Mouse (Mus musculus): ENCODE data around the gene Gpr152. TPM values are rescaled to one million over a fixed set of nuclear protein-coding genes. Genes with fewer than 3 reads are reported as not detected.

Gpr152 gene
- total and polyA plus RNA-seq, 3 experiments, result 0.03 TPM; not detected in 2

DNA sequence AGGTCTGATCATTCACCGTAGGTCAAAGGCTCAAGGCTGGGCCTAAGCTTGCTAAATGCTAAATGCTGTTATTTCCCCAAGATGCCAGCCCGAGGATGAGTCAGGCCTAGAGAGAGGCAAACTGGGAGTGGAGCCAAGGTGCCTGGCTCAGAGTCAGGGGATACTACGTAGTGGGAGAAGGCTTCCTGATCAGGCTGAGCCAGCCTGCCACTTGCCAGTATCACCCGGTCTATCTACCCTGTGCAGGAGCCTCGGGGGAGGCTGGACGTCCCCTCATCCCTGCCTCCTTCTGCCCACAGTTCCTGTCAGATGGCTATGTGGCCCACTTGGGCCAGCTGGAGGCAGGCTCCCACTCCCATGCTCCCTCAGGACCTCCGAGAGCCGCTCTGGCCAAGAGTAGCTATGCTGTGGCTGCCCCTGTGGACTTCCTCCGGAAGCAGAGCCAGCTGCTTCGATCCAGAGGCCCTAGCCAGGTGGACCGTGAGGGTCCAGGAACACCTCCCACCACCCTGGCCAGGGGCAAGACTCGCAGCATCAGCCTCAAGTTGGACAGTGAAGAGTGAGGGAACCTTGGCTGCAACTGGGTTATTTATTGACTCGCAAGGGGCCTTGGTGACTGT lies 26.3 kb upstream of the Gpr152 start (continued):
- no peak for TF ChIP-seq NRF1 (IDR thresholded peaks at IDR 0.05; ENCODE audit: insufficient read depth, low read depth, low read length, poor library complexity, severe bottlenecking)
- TF ChIP-seq TAL1 (IDR thresholded peaks at IDR 0.05; ENCODE audit: low read length), result peak; percentile 99
- TF ChIP-seq ETS1 (IDR thresholded peaks at IDR 0.05; ENCODE audit: low read depth, low read length), result peak; percentile 92
- TF ChIP-seq MAFK (IDR thresholded peaks at IDR 0.05; ENCODE audit: borderline replicate concordance, low read depth, low read length), result peak; percentile 34; the same call in 1 of the 2 replicates

DNA sequence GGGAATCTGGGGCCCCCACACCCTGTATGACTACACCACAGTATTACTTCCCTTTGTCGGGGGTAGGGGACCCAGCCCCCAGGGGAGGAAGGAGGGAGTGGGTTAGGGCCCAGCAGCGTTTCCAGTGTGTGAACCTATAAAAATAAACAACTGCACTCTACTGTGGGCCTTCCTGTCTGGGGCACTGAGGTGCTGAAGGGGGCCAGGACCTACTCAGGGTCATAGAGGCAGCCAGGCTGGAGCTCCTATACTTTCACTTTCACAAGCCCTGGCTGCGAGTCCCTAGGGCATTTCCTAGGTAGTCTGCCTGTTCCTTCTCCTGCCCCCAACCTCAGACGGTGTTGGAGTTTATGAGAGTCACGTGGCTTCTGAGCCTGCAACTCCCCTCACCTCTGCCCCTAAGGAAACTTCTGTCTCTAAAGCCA lies 25.8 kb upstream of the Gpr152 start:
- Histone ChIP-seq H3K27ac (ENCODE audit: control insufficient read depth, low read depth, low read length) (peak overlapping the region; percentile 88), H3K79me2 (ENCODE audit: control insufficient read depth, insufficient read depth, low read length, poor library complexity) (peaks cover 2% of the 10 kb centered on the region; the same call in 1 of the 2 replicates), H3K4me1 (ENCODE audit: control insufficient read depth in 1 of 2, insufficient read depth in 2 of 2, low read length in 2 of 2) (peaks cover 13 to 20% of the 10 kb centered on the region in 2 experiments), H3K36me3 (ENCODE audit: control insufficient read depth in 1 of 2, insufficient read depth in 2 of 2, low read length in 2 of 2) (peaks cover 2 to 16% of the 10 kb centered on the region in 2 experiments; a peak in 3 of 4 replicates), H3K9ac (ENCODE audit: control insufficient read depth, low read depth, low read length, poor library complexity, severe bottlenecking) (peak overlapping the region; percentile 66), H3K9me3 (replicated peaks; ENCODE audit: insufficient read depth, low read length) (no peaks in the 10 kb centered on the region), H3K4me3 (ENCODE audit: control insufficient read depth in 1 of 2, insufficient read depth in 1 of 2, low read depth in 2 of 2, low read length in 2 of 2) (peak overlapping the region; percentile 34 to 54), H3K27me3 (ENCODE audit: control insufficient read depth in 1 of 2, insufficient read depth in 2 of 2, low read length in 2 of 2) (no peaks in the 10 kb centered on the region)
- TF ChIP-seq POLR2A (IDR thresholded peaks at IDR 0.05; ENCODE audit: control insufficient read depth in 1 of 2, insufficient read depth in 1 of 2, low read depth in 1 of 2, low read length in 2 of 2, poor library complexity in 1 of 2) (0 out of 4 replicates have a peak, but pooled peaks of 1 of the 2 experiments have one; percentile 11), ZNF384 (IDR thresholded peaks at IDR 0.05; ENCODE audit: low read depth, low read length) (no peak), MAZ (IDR thresholded peaks at IDR 0.05; ENCODE audit: low read depth, low read length) (no peak), HCFC1 (IDR thresholded peaks at IDR 0.05; ENCODE audit: low read depth, low read length) (0 out of 2 replicates have a peak, but pooled peaks have one; percentile 9), CTCF (IDR thresholded peaks at IDR 0.05 in 2 of 3, conservative IDR thresholded peaks at IDR 0.05 in 1 of 3; ENCODE audit: control insufficient read depth in 1 of 3, insufficient read depth in 1 of 3, low read depth in 2 of 3, low read length in 3 of 3, poor library complexity in 1 of 3, severe bottlenecking in 1 of 3) (no peak), MXI1 (IDR thresholded peaks at IDR 0.05; ENCODE audit: low read depth, low read length) (peak; percentile 61; the same call in 1 of the 2 replicates), SIN3A (IDR thresholded peaks at IDR 0.05; ENCODE audit: low read length) (no peak), E2F4 (IDR thresholded peaks at IDR 0.05; ENCODE audit: borderline replicate concordance, low read depth, low read length) (no peak), USF1 (IDR thresholded peaks at IDR 0.05; ENCODE audit: low read depth, low read length) (peak; percentile 82), NELFE (IDR thresholded peaks at IDR 0.05; ENCODE audit: low read depth, low read length) (no peak; the same call in 1 of the 2 replicates), NRF1 (IDR thresholded peaks at IDR 0.05; ENCODE audit: insufficient read depth, low read depth, low read length, poor library complexity, severe bottlenecking) (no peak), MAFK (IDR thresholded peaks at IDR 0.05; ENCODE audit: borderline replicate concordance, low read depth, low read length) (no peak), MAX (IDR thresholded peaks at IDR 0.05; ENCODE audit: low read length) (0 out of 2 replicates have a peak, but pooled peaks have one; percentile 20), BHLHE40 (IDR thresholded peaks at IDR 0.05; ENCODE audit: borderline replicate concordance, low read depth, low read length) (no peak), MYC (IDR thresholded peaks at IDR 0.05; ENCODE audit: low read depth, low read length) (no peak), USF2 (IDR thresholded peaks at IDR 0.05; ENCODE audit: borderline replicate concordance in 1 of 2, insufficient read depth in 1 of 2, low read depth in 1 of 2, low read length in 2 of 2) (0 out of 4 replicates have a peak, but pooled peaks of 1 of the 2 experiments have one; percentile 21), GABPA (IDR thresholded peaks at IDR 0.05; ENCODE audit: low read depth, low read length) (no peak), ETS1 (IDR thresholded peaks at IDR 0.05; ENCODE audit: low read depth, low read length) (no peak), TCF12 (IDR thresholded peaks at IDR 0.05; ENCODE audit: low read depth, low read length) (no peak), MYB (IDR thresholded peaks at IDR 0.05; ENCODE audit: low read depth, low read length) (no peak)
- DNase-seq (ENCODE audit: low read depth, low spot score), result no peak

Measured in MEL (cell line).